Mouse (Mus musculus) heart, embryonic 13.5 days (tissue): ENCODE measurements at regions not wholly inside any gene's neighbourhood (a gene's known extent, or its start where the extent isn't known, plus 50 kb on each side); places are given as distances from the start of the nearest gene placed in this dataset.
"Not testable (repeated sequence)": the region's sequence is repeated elsewhere in the genome, so short reads cannot be mapped to it uniquely, and the experiment has no call there.

Source experiments
- ATAC-seq: fragments of 200-750 bp; cut with Nextera tagmentation; 2 replicates; pipeline ENCODE4 v1.8.0; 2017; ENCODE audit warnings: moderate TSS enrichment; ENCODE audit not compliant: insufficient number of reproducible peaks, low FRiP score, low TSS enrichment; ENCODE audit errors: extremely low read depth
- H3K27ac ChIP-seq: fragments of 300-500 bp; sonication (generic); replicated peaks from 2 replicates; pipeline ENCODE4 v1.5.1; 2015; ENCODE audit warnings: moderate library complexity, mild to moderate bottlenecking, inconsistent platforms
- H3K27me3 ChIP-seq: fragments of 300-500 bp; sonication (generic); replicated peaks from 2 replicates; pipeline ENCODE4 v1.6.1; 2015; ENCODE audit warnings: mild to moderate bottlenecking, inconsistent platforms
- H3K36me3 ChIP-seq: fragments of 300-500 bp; sonication (generic); 2 replicates; pipeline ENCODE4 v1.6.1; 2015; ENCODE audit warnings: mild to moderate bottlenecking, inconsistent platforms
- H3K4me1 ChIP-seq: fragments of 300-500 bp; sonication (generic); 2 replicates; pipeline ENCODE4 v1.6.1; 2015; ENCODE audit warnings: inconsistent platforms
- H3K4me2 ChIP-seq: fragments of 300-500 bp; sonication (generic); 2 replicates; pipeline ENCODE4 v1.6.1; 2015; ENCODE audit warnings: inconsistent platforms, mild to moderate bottlenecking, moderate library complexity
- H3K4me3 ChIP-seq: fragments of 300-500 bp; sonication (generic); 2 replicates; pipeline ENCODE4 v1.5.1; 2015; ENCODE audit warnings: moderate library complexity, mild to moderate bottlenecking, inconsistent platforms
- H3K9ac ChIP-seq: fragments of 300-500 bp; sonication (generic); 2 replicates; pipeline ENCODE4 v1.6.1; 2015; ENCODE audit warnings: inconsistent platforms, mild to moderate bottlenecking, moderate library complexity
- H3K9me3 ChIP-seq: fragments of 300-500 bp; sonication (generic); 2 replicates; pipeline ENCODE4 v1.6.1; 2016; ENCODE audit warnings: inconsistent platforms

DNA sequence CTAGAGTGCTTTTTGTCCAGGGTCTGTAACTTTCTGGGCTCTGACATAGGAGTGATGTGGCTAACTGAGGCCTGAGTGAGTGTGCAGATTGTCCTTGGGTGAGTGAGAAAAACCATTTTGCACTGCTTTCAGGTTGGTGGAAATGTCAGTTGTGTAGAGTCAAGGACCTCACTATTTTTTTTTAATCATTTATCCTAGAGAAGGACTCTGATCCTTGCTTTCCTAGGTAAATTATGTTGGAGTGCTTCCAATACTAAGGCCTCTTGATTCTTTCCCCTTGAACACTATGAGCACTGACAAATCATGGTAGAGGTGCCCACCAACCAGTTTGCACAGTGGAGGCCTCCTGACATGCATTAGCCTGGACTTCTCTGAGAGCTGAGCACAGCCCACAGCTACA, 233.6 kb downstream of the Utp18 start:
- H3K36me3 ChIP-seq, H3K27ac ChIP-seq, H3K4me1 ChIP-seq, ATAC-seq, H3K9me3 ChIP-seq, H3K4me2 ChIP-seq, H3K27me3 ChIP-seq, H3K9ac ChIP-seq, H3K4me3 ChIP-seq: not testable (repeated sequence)
